Mouse (Mus musculus): ENCODE measurements around the gene Ccdc117. TPM values are rescaled to one million over a fixed set of nuclear protein-coding genes. Genes with fewer than 3 reads are reported as not detected.

Ccdc117 gene
- total and polyA plus RNA-seq, 3 experiments: 24.3 to 38.9 (median 27.0) TPM

GRCm38 (mm10) chr11:5526573-5527439 is 15.2 kb downstream of the Ccdc117 start (continued):
- TF ChIP-seq E2F4 (IDR thresholded peaks at IDR 0.05; ENCODE audit: insufficient replicate concordance, low read depth, low read length) (no peak), POLR2AphosphoS2 (IDR thresholded peaks at IDR 0.05; ENCODE audit: low read depth, low read length) (peak; percentile 99), EP300 (IDR thresholded peaks at IDR 0.05; ENCODE audit: low read length) (peak; percentile 49; the same call in 1 of the 2 replicates), TBP (conservative IDR thresholded peaks at IDR 0.05; ENCODE audit: low read depth, low read length) (0 out of 2 replicates have a peak, but pooled peaks have one; percentile 40), BHLHE40 (IDR thresholded peaks at IDR 0.05; ENCODE audit: low read depth, low read length) (no peak), CHD1 (IDR thresholded peaks at IDR 0.05; ENCODE audit: low read depth, low read length) (no peak), USF2 (conservative IDR thresholded peaks at IDR 0.05; ENCODE audit: low read depth, low read length) (no peak), NELFE (IDR thresholded peaks at IDR 0.05; ENCODE audit: low read depth, low read length) (no peak), ETS1 (conservative IDR thresholded peaks at IDR 0.05; ENCODE audit: low read depth, low read length) (no peak), SIN3A (IDR thresholded peaks at IDR 0.05; ENCODE audit: low read length) (peak; percentile 62; the same call in 1 of the 2 replicates), CTCF (conservative IDR thresholded peaks at IDR 0.05 in 1 of 2, IDR thresholded peaks at IDR 0.05 in 1 of 2; ENCODE audit: low read depth in 2 of 2, low read length in 2 of 2) (no peak)

GRCm38 (mm10) chr11:5525418-5525817 is 16.6 kb downstream of the Ccdc117 start:
- no peak for TF ChIP-seq MAX (IDR thresholded peaks at IDR 0.05; ENCODE audit: low read length)
- TF ChIP-seq ZMIZ1 (IDR thresholded peaks at IDR 0.05; ENCODE audit: low read depth, low read length): peak; percentile 76
- no peak for TF ChIP-seq POLR2AphosphoS2 (IDR thresholded peaks at IDR 0.05; ENCODE audit: low read depth, low read length)
- TF ChIP-seq TBP (conservative IDR thresholded peaks at IDR 0.05; ENCODE audit: low read depth, low read length): no peak
- no peak overlapping the region for H3K27ac ChIP-seq (ENCODE audit: insufficient read depth, low read depth)
- dilution Hi-C loops (cut with MboI; ENCODE audit: extremely low pct_ligation_motif_present, extremely low pct_unique_long_range_greater_than_20kb, low sequenced_read_pairs) (no loop called here), in situ Hi-C loops (cut with MboI; ENCODE audit: low pct_ligation_motif_present, low pct_unique_long_range_greater_than_20kb, low sequenced_read_pairs) (no loop called here)
- no peaks in the 10 kb centered on the region for H3K27me3 ChIP-seq (replicated peaks)
- no peak overlapping the region for H3K9ac ChIP-seq (ENCODE audit: insufficient read depth, low read depth)
- peaks cover 58 to 82% of the 10 kb centered on the region in 2 experiments for H3K36me3 ChIP-seq (replicated peaks in 1 of 2; ENCODE audit: control insufficient read depth in 1 of 2, insufficient read depth in 1 of 2, low read length in 1 of 2)
- peaks cover 15 to 55% of the 10 kb centered on the region in 2 experiments for H3K4me1 ChIP-seq (ENCODE audit: control insufficient read depth in 1 of 2, insufficient read depth in 2 of 2)
- no peaks in the 10 kb centered on the region for H3K9me3 ChIP-seq (replicated peaks; ENCODE audit: low read length)
- DNase-seq (ENCODE audit: extremely low read depth): no peak
- no peak overlapping the region for H3K4me3 ChIP-seq (replicated peaks in 1 of 3; ENCODE audit: low read depth in 2 of 3, low read length in 2 of 3, poor library complexity in 1 of 3)
- H3K79me2 ChIP-seq (replicated peaks; ENCODE audit: control insufficient read depth, extremely low read depth, insufficient read depth, poor library complexity, severe bottlenecking): peaks cover 42% of the 10 kb centered on the region
- no peak overlapping the region for H3K4me2 ChIP-seq (ENCODE audit: insufficient read depth, low read depth, poor library complexity, severe bottlenecking)

- Histone ChIP-seq H3K4me2 (ENCODE audit: insufficient read depth, low read depth, poor library complexity, severe bottlenecking) (peak overlapping the region; percentile 97), H3K27me3 (replicated peaks) (no peaks in the 10 kb centered on the region), H3K4me3 (replicated peaks in 1 of 3; ENCODE audit: low read depth in 2 of 3, low read length in 2 of 3, poor library complexity in 1 of 3) (peak overlapping the region; percentile 39 to 84 (median 53)), H3K36me3 (replicated peaks in 1 of 2; ENCODE audit: control insufficient read depth in 1 of 2, insufficient read depth in 1 of 2, low read length in 1 of 2) (peaks cover 42 to 57% of the 10 kb centered on the region in 2 experiments), H3K9ac (ENCODE audit: insufficient read depth, low read depth) (peak overlapping the region; percentile 96; the same call in 1 of the 2 replicates), H3K79me2 (replicated peaks; ENCODE audit: control insufficient read depth, extremely low read depth, insufficient read depth, poor library complexity, severe bottlenecking) (peaks cover 42% of the 10 kb centered on the region), H3K4me1 (ENCODE audit: control insufficient read depth in 1 of 2, insufficient read depth in 2 of 2) (peaks cover 15 to 59% of the 10 kb centered on the region in 2 experiments), H3K9me3 (replicated peaks; ENCODE audit: low read length) (no peaks in the 10 kb centered on the region), H3K27ac (ENCODE audit: insufficient read depth, low read depth) (no peak overlapping the region)
- dilution Hi-C loops (cut with MboI; ENCODE audit: extremely low pct_ligation_motif_present, extremely low pct_unique_long_range_greater_than_20kb, low sequenced_read_pairs) (no loop called here), in situ Hi-C loops (cut with MboI; ENCODE audit: low pct_ligation_motif_present, low pct_unique_long_range_greater_than_20kb, low sequenced_read_pairs) (loop anchor here (5.0 kb wide), 1 partner anchor 36 kb away; no protein-coding TSS in a partner anchor)
- no peak for DNase-seq (ENCODE audit: extremely low read depth)
- no peak for TF ChIP-seq MAZ (IDR thresholded peaks at IDR 0.05; ENCODE audit: low read depth, low read length)
- no peak for TF ChIP-seq JUN (IDR thresholded peaks at IDR 0.05; ENCODE audit: insufficient read depth, low read depth, low read length)
- no peak for TF ChIP-seq USF1 (IDR thresholded peaks at IDR 0.05; ENCODE audit: low read depth, low read length)
- TF ChIP-seq GABPA (IDR thresholded peaks at IDR 0.05; ENCODE audit: insufficient replicate concordance, low read depth, low read length): no peak
- no peak for TF ChIP-seq TBP (conservative IDR thresholded peaks at IDR 0.05; ENCODE audit: low read depth, low read length)
- no peak for TF ChIP-seq HCFC1 (IDR thresholded peaks at IDR 0.05; ENCODE audit: low read depth, low read length)
- peak; percentile 17; the same call in 1 of the 2 replicates for TF ChIP-seq POLR2AphosphoS2 (IDR thresholded peaks at IDR 0.05; ENCODE audit: low read depth, low read length)
- TF ChIP-seq ETS1 (conservative IDR thresholded peaks at IDR 0.05; ENCODE audit: low read depth, low read length): no peak
- no peak for TF ChIP-seq UBTF (IDR thresholded peaks at IDR 0.05; ENCODE audit: low read depth, low read length)
- 0 out of 2 replicates have a peak, but pooled peaks have one; percentile 35 for TF ChIP-seq KAT2A (IDR thresholded peaks at IDR 0.05; ENCODE audit: insufficient replicate concordance, low read length)
- no peak for TF ChIP-seq RCOR1 (conservative IDR thresholded peaks at IDR 0.05; ENCODE audit: low read depth, low read length)
- TF ChIP-seq RAD21 (IDR thresholded peaks at IDR 0.05; ENCODE audit: low read depth, low read length): no peak
- no peak for TF ChIP-seq TCF12 (IDR thresholded peaks at IDR 0.05; ENCODE audit: low read depth, low read length)
- TF ChIP-seq NELFE (IDR thresholded peaks at IDR 0.05; ENCODE audit: low read depth, low read length): no peak
- 0 out of 2 replicates have a peak, but pooled peaks have one; percentile 14 for TF ChIP-seq ZNF384 (IDR thresholded peaks at IDR 0.05; ENCODE audit: low read depth, low read length)
- no peak for TF ChIP-seq PAX5 (IDR thresholded peaks at IDR 0.05; ENCODE audit: low read length)
- TF ChIP-seq NRF1 (IDR thresholded peaks at IDR 0.05; ENCODE audit: low read depth, low read length): no peak
These were observed 19.1 kb downstream of the Ccdc117 start for GRCm38 (mm10) chr11:5522798-5523415.
